Mouse (Mus musculus) central nervous system, embryonic 11.5 days (tissue): ENCODE results near the gene Vstm2a. TPM values are rescaled to one million over a fixed set of nuclear protein-coding genes. Genes with fewer than 3 reads are reported as not detected.

Source experiments
- polyA plus RNA-seq: library from polyadenylated mRNA; depleted of rRNA; stranded (reverse); fragments of >200 nt; gene quantifications from 2 replicates; pipeline ENCODE4 v1.2.3, GENCODE M21; 2012; rRNA removed

Vstm2a gene
- polyA plus RNA-seq, result 3.8 and 3.9 TPM in 2 replicates

DNA sequence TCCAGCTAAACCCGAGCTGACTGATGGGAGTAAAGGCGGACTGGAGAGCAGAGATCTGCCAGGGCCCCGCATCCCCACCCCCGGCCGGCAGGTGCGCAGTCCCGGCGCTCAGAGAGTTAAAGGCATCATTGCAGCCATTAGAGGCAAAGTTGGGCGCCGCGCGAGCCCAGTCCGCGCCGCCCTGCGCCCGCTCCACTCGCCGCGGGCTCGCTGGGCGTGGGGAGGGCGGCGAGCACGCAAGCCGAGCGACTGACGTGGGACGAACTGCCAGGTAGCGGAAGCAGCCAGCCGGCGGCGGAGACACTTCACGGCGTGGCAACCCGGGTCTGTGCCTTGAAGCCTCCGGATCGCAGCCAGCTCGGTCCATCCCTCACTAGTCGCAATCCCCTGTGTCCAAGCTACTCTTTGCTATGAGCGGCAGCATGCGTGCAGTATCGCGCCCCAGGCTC is at the start of gene Vstm2a:
Gene Vstm2a (plus strand): TSS at position 252 of the 449 bp plus-strand sequence.

